Mouse (Mus musculus) limb, embryonic 11.5 days (tissue): ENCODE results near the gene Amph. TPM values are rescaled to one million over a fixed set of nuclear protein-coding genes. Genes with fewer than 3 reads are reported as not detected.
"Not testable (repeated sequence)": the region's sequence is repeated elsewhere in the genome, so short reads cannot be mapped to it uniquely, and the experiment has no call there.

Source experiments
- ATAC-seq: fragments of 200-750 bp; cut with Nextera tagmentation; 2 replicates; pipeline ENCODE4 v1.8.0; 2017; ENCODE audit warnings: low read depth; ENCODE audit not compliant: insufficient number of reproducible peaks, low FRiP score, low TSS enrichment
- DNase-seq: peaks from one replicate; pipeline ENCODE4 v3.0.0-alpha.2; 2015; ENCODE audit warnings: low spot score
- H3K27ac ChIP-seq: fragments of 300-500 bp; sonication (generic); replicated peaks from 2 replicates; pipeline ENCODE4 v1.5.1; 2014; ENCODE audit warnings: low read depth, mild to moderate bottlenecking, low read length
- H3K27me3 ChIP-seq: fragments of 300-500 bp; sonication (generic); 2 replicates; pipeline ENCODE4 v1.6.1; 2014; ENCODE audit warnings: mild to moderate bottlenecking, low read length, mixed read lengths; ENCODE audit not compliant: control insufficient read depth, insufficient read depth
- H3K36me3 ChIP-seq: fragments of 300-500 bp; sonication (generic); 2 replicates; pipeline ENCODE4 v1.6.1; 2014; ENCODE audit warnings: mild to moderate bottlenecking, low read length, moderate library complexity, mixed read lengths; ENCODE audit not compliant: control insufficient read depth, insufficient read depth
- H3K4me1 ChIP-seq: fragments of 300-500 bp; sonication (generic); 2 replicates; pipeline ENCODE4 v1.6.1; 2014; ENCODE audit warnings: low read length, mixed read lengths; ENCODE audit not compliant: control insufficient read depth, insufficient read depth
- H3K4me2 ChIP-seq: fragments of 300-500 bp; sonication (generic); 2 replicates; pipeline ENCODE4 v1.6.1; 2014; ENCODE audit warnings: low read depth, mild to moderate bottlenecking, moderate library complexity; ENCODE audit not compliant: severe bottlenecking
- H3K4me3 ChIP-seq: fragments of 300-500 bp; sonication (generic); 2 replicates; pipeline ENCODE4 v1.5.1; 2014; ENCODE audit warnings: low read depth, low read length
- H3K9ac ChIP-seq: fragments of 300-500 bp; sonication (generic); 2 replicates; pipeline ENCODE4 v1.6.1; 2014; ENCODE audit warnings: mild to moderate bottlenecking, low read length
- H3K9me3 ChIP-seq: fragments of 300-500 bp; sonication (generic); 2 replicates; pipeline ENCODE4 v1.6.1; 2016; ENCODE audit warnings: low read length; ENCODE audit not compliant: control insufficient read depth
- WGBS: fragments of 180-500 bp; shearing (Covaris S2); extraction: QIAGEN DNeasy Blood & Tissue Kit; methylation state at CpG from one replicate; pipeline ENCODE4 v1.1.7; 2014; 5-methylcytosine and 5-hydroxymethylcytosine counted together
- polyA plus RNA-seq: library from polyadenylated mRNA; unstranded; fragments of >200 nt; fragmentation: Nextera tagmentation; extraction: Ambion mirVana; gene quantifications from 2 replicates; pipeline ENCODE4 v1.2.1, GENCODE M21; 2014

The Amph gene
- polyA plus RNA-seq, 1 experiment from 2014 or later = 0.92 TPM

DNA sequence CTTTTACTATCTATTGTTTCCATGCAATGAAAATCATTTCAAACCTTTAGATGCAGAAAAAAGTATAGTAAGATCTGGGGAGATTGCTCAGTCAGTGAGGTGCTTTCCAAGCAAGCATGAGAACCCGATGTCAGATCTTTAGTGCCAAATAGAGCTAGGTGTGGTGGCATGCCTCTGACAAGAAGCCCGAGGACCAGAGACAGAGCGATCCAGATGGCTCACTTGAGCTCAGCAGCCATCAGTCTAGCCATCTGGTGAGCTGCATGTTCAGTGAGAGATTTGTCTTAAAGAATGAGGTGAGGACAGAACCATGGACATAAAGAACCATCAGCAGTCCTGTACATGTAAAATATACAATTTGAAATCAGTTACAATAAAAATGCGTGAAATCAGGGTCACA, 149.1 kb downstream of the Amph start:
- Histone ChIP-seq H3K4me1 (no peaks in the 10 kb centered on the region), H3K4me3 (no peak overlapping the region), H3K9ac (no peak overlapping the region), H3K4me2 (no peak overlapping the region), H3K36me3 (no peaks in the 10 kb centered on the region), H3K27ac (no peak overlapping the region), H3K9me3 (no peaks in the 10 kb centered on the region), H3K27me3 (no peaks in the 10 kb centered on the region)
- DNase-seq = no peak
- WGBS = 86% methylated on average over 4 of the region's 4 CpGs
- ATAC-seq = no peak

DNA sequence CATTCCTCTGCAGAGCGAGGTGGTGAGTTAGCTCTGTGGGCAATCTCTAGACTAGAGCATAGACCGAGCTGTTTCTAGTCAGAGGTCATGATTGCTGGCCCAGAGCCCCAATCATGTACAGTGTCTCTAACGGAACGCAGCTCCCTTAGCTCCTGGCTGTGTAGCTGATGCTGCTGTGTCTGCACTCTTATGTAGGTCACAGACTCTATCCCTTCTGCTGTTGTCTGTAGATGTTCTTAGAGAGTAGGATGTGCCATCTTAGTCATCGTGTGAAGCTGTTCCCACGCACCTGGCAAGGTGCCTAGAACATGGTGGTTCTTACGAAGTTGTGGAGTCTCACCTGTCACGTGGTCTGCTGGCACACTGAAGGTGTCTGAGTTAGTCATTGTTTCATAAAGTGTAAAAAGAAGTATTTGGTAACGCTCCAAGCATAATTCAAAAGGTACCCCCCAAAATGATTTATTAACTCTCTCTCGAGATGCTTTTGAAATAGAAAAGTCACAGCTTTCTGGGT, 153.9 kb downstream of the Amph start:
- Histone ChIP-seq H3K36me3 (no peaks in the 10 kb centered on the region), H3K4me2 (no peak overlapping the region), H3K4me3 (no peak overlapping the region), H3K4me1 (no peaks in the 10 kb centered on the region), H3K27ac (no peak overlapping the region), H3K9me3 (no peaks in the 10 kb centered on the region), H3K9ac (no peak overlapping the region), H3K27me3 (no peaks in the 10 kb centered on the region)
- ATAC-seq (no peak), DNase-seq (no peak)
- WGBS = 94% methylated on average over 10 of the region's 10 CpGs

DNA sequence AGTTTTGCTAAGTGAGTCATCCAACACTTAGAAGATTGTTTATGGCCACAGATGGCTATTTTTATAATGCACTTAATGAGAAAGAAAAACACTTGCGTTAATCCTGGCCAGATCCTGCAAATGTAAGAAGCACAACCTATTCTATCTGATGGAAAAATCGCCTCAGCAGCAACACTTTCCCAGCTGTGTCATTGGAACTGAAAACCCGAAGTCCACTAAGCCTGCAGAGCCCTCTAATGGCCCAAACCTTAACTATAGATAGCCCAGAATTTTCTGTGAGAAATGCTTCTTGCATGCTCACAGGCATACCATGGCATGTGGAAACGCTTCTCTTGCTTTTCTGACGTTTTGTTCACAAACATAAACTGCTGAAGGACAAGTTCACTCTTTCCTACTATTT, 158.4 kb downstream of the Amph start:
- Histone ChIP-seq H3K36me3 (no peaks in the 10 kb centered on the region), H3K4me3 (no peak overlapping the region), H3K27me3 (no peaks in the 10 kb centered on the region), H3K27ac (no peak overlapping the region), H3K9me3 (no peaks in the 10 kb centered on the region), H3K4me2 (no peak overlapping the region), H3K4me1 (no peaks in the 10 kb centered on the region), H3K9ac (no peak overlapping the region)
- WGBS = 59% methylated on average over 5 of the region's 5 CpGs
- DNase-seq (no peak), ATAC-seq (no peak)

DNA sequence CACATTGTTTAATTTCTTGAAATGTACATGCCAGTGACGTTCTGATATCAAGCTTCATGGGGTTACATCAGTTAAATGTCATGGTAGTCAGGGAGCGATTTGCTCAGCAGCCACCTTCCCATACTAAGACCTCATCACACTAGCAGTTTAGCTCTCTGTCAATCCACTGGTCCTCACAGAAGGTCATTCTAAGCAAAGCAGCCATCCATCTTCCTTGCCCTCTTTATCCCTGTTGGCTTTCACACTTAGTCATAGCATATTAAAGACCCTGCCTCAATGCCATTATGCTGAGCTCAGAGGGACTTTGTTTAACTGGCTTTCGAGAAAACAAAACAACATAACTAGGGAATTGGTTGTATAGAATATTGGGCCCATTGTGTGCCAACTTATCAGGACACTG, 161.3 kb downstream of the Amph start:
- Histone ChIP-seq H3K4me1 (no peaks in the 10 kb centered on the region), H3K36me3 (no peaks in the 10 kb centered on the region), H3K27me3 (no peaks in the 10 kb centered on the region), H3K4me2 (no peak overlapping the region), H3K27ac (no peak overlapping the region), H3K9me3 (no peaks in the 10 kb centered on the region), H3K9ac (no peak overlapping the region), H3K4me3 (no peak overlapping the region)
- ATAC-seq (no peak), DNase-seq (no peak)
- 75% methylated on average over 3 of the region's 3 CpGs for WGBS

DNA sequence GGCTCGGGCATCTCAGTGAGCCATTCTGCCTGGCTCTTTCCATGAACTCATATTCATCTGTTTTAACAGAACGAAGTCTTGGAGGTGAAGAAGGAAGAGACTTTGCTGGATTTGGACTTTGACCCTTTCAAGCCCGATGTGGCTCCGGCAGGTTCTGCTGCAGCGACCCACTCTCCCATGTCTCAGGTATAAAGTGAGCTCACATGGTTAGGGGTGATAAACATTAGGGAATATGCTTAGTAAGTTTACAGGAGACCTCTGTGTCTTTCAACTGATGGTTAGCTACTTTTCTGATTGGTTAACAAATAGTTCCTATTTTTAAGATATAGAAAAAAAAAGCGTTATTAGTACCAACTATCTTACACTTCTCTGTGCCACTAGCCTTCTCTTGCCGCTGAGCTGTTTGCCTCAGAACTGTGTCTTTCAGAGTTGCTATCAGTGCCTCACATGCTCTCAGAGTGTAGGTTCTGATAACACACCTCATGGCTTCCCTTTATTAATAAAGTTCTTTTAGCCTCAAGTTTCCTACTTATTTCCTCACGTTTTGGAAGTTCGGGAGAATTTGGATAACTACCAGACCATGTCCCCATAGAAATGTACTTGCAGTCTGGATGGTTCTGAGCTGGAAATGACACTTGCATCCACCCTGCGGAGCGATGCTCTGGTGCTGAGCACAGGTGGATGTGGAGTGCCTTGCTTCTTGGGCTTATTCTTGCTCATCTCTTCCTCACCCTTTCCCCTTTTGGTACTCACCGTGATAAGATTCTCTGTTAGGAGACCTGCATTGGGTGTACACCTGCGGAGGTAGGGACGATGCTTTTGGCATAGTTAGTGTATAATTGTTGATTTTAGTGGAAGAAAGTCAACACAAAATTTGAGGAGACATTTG, 165.3 kb downstream of the Amph start:
- no peak overlapping the region for H3K4me2 ChIP-seq
- ATAC-seq (no peak), DNase-seq (no peak)
- H3K4me3 ChIP-seq = no peak overlapping the region
- H3K4me1 ChIP-seq = no peaks in the 10 kb centered on the region
- H3K27me3 ChIP-seq = no peaks in the 10 kb centered on the region
- no peak overlapping the region for H3K27ac ChIP-seq
- H3K9me3 ChIP-seq = no peaks in the 10 kb centered on the region
- 93% methylated on average over 14 of the region's 14 CpGs for WGBS
- H3K9ac ChIP-seq = no peak overlapping the region
- H3K36me3 ChIP-seq = no peaks in the 10 kb centered on the region

DNA sequence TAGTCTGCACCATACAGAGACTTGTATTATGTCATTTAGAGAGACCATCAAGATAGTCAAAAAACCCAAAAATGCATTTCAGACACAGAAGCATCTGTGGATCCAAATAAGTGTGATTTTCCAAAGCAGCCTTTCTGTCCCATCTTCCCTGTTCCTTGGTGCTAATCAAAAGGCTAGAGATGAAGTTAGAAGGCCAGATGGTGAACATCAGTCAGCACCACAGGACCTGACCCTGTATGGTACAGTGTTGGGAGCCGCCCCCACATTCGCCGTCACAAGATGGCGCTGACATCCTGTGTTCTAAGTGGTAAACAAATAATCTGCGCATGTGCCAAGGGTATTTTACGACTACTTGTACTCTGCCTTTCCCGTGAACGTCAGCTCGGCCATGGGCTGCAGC, 166.8 kb downstream of the Amph start:
- H3K27ac ChIP-seq, ATAC-seq, DNase-seq: not testable (repeated sequence)

DNA sequence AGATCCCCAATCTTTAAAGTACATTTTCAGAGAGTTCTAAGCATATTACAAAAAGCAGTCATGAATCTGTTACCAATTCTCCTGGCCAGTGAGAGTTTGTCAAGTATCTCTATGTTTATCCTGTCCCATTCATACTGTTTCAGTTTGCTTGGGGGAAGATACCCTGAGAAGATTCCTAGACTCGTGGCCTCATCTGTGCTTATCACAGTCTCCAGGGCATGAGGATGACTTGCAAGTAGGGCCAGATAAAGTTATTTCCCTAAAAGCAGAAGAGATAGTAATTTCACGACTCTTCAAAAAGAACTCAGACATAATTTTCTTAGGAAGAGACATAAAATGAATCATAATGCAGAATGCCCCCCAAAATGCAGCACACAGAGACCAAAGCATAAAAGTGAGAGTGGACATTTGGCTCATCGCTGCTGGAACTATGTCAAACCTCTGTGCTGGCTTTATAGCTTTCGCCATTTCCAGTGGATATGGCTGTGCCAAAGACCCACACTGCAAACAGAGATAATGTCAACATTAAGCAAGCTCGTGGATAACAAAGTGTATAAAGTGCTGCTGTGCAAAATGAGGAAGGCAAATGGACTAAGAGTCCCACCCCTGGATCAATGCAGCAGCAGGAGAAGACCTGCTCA, 179.0 kb downstream of the Amph start:
- Histone ChIP-seq H3K36me3 (no peaks in the 10 kb centered on the region), H3K9me3 (no peaks in the 10 kb centered on the region), H3K4me3 (no peak overlapping the region), H3K27me3 (no peaks in the 10 kb centered on the region), H3K4me1 (no peaks in the 10 kb centered on the region), H3K4me2 (no peak overlapping the region), H3K9ac (no peak overlapping the region), H3K27ac (no peak overlapping the region)
- 77% methylated on average over 5 of the region's 5 CpGs for WGBS
- ATAC-seq (no peak), DNase-seq (no peak)

More for the DNA sequence above, 166.8 kb downstream of the Amph start:
- not testable (repeated sequence) for H3K9ac ChIP-seq, H3K4me2 ChIP-seq, H3K4me1 ChIP-seq, H3K9me3 ChIP-seq, H3K27me3 ChIP-seq, H3K4me3 ChIP-seq, H3K36me3 ChIP-seq
- 90% methylated on average over 4 of the region's 9 CpGs for WGBS

DNA sequence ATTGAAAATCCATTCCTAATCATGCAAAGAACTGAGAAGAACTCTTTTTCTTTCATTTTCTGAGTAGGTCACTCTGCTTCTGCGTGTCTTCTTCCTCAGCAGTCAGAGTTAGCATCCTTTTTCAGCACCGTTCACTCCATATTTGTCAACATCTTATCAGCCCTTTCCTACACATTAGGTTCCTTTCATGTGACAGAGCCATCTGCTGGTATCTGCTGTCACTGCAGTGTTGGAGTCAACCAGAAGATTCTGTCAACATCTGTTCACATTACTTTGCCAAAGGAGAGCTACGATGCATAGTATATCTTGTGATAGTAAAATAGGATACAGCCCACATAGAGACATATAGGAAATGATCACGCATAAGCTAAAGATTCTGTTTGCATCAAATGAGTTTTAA, 185.8 kb downstream of the Amph start:
- Histone ChIP-seq H3K27ac (no peak overlapping the region), H3K27me3 (no peaks in the 10 kb centered on the region), H3K4me2 (no peak overlapping the region), H3K36me3 (no peaks in the 10 kb centered on the region), H3K4me1 (no peaks in the 10 kb centered on the region), H3K9me3 (no peaks in the 10 kb centered on the region), H3K9ac (no peak overlapping the region), H3K4me3 (no peak overlapping the region)
- DNase-seq (peak; percentile 44), ATAC-seq (no peak)
- WGBS = 42% methylated on average over 4 of the region's 4 CpGs
